Comparison of ENCODE assay signal across 8 mouse cellular contexts in the genomic region with DNA sequence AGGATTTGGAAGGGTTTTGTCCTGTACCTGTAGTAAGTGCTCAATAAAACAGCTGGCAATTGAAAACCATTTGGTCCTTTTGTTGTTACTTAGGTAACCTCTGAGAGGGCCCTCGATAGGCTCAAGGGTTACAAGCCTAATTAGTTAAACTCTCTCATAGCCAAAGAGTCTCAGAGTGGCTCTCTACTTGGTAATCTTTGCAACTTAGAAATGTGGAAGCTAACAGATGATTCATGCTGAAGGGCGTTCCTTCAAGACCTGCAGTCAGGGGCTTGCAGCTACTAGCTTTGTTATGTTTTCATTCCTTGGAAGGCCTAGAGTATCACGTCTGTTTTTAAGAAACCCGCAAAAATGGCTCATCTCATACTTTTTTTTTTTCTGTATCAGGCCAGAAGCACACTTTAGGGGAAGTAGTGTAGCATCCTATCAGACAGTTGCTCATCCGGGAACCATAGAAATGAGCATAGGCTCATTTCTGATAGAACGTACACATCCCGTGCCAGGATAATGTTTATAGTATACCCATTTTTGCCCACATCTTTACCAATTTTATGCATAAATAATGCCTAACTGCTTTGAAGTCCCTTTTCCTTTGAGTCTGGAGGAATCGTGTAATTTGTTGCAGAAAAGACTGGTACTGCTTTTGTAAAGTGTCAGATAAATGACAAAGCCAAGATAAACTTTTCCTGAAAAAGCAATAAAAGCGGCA. TPM values are rescaled to one million over a fixed set of nuclear protein-coding genes. Genes with fewer than 3 reads are reported as not detected.
DNase-seq lines count a peak whose midpoint lies in the region; ATAC-seq and TF ChIP-seq lines count a peak whose summit lies in the region.

No protein-coding gene starts in this region.

- no peaks in the 10 kb centered on the region for H3K36me3 ChIP-seq in forebrain, embryonic 11.5 days (ENCODE audit: control insufficient read depth, insufficient read depth, low read length)
- peaks cover 5% of the 10 kb centered on the region; the same call in 1 of the 2 replicates for H3K36me3 ChIP-seq in liver, embryonic 15.5 days (replicated peaks)
- no peaks in the 10 kb centered on the region for H3K36me3 ChIP-seq in stomach, embryonic 16.5 days (ENCODE audit: control insufficient read depth, insufficient read depth, low read length)

- H3K4me2 ChIP-seq in forebrain, embryonic 11.5 days (ENCODE audit: low read depth, low read length, severe bottlenecking) = peak overlapping the region; percentile 73; the same call in 1 of the 2 replicates
- H3K4me2 ChIP-seq in liver, embryonic 15.5 days = peak overlapping the region; percentile 90
- peak overlapping the region; percentile 63 for H3K4me2 ChIP-seq in stomach, embryonic 16.5 days (ENCODE audit: low read depth, low read length)

- ATAC-seq in forebrain, embryonic 11.5 days (replicated peaks; ENCODE audit: low FRiP score) = no peak
- ATAC-seq in liver, embryonic 15.5 days (ENCODE audit: insufficient read depth) = no peak
- ATAC-seq in stomach, embryonic 16.5 days (ENCODE audit: insufficient read depth, low FRiP score) = no peak

- no peaks in the 10 kb centered on the region for H3K27me3 ChIP-seq in forebrain, embryonic 11.5 days (ENCODE audit: control insufficient read depth, insufficient read depth, low read length)
- no peaks in the 10 kb centered on the region for H3K27me3 ChIP-seq in liver, embryonic 15.5 days
- H3K27me3 ChIP-seq in stomach, embryonic 16.5 days (ENCODE audit: control insufficient read depth, insufficient read depth, low read length) = no peaks in the 10 kb centered on the region

- peak overlapping the region; percentile 32 for H3K4me3 ChIP-seq in lung, adult 2 months (replicated peaks; ENCODE audit: extremely low read depth, low read depth, low read length)
- peak overlapping the region; percentile 80 for H3K4me3 ChIP-seq in forebrain, embryonic 11.5 days (ENCODE audit: low read depth, low read length)
- peak overlapping the region; percentile 99 for H3K4me3 ChIP-seq in liver, embryonic 15.5 days (replicated peaks)
- H3K4me3 ChIP-seq in stomach, embryonic 16.5 days (replicated peaks; ENCODE audit: low read length) = peak overlapping the region; percentile 76

- no peak overlapping the region for H3K27ac ChIP-seq in forebrain, embryonic 11.5 days (ENCODE audit: low read depth, low read length)
- peak overlapping the region; percentile 88 for H3K27ac ChIP-seq in liver, embryonic 15.5 days (replicated peaks)
- H3K27ac ChIP-seq in stomach, embryonic 16.5 days (ENCODE audit: low read length) = peak overlapping the region; percentile 71; the same call in 1 of the 2 replicates

- TF ChIP-seq POLR2A in lung, adult 2 months (IDR thresholded peaks at IDR 0.05; ENCODE audit: borderline replicate concordance, extremely low read depth, low read depth, low read length) = no peak

- DNase-seq in lung, adult 2 months = peak; percentile 14
- DNase-seq in lung, postnatal 14 days = no peak
- no peak for DNase-seq in forebrain, embryonic 11.5 days (ENCODE audit: low spot score)
- no peak for DNase-seq in spleen, adult 12 weeks (ENCODE audit: low spot score)
- no peak for DNase-seq in frontal cortex, postnatal 36 days (ENCODE audit: low spot score in 2 of 2)
- DNase-seq in cerebellum, postnatal 4 days (ENCODE audit: low spot score in 2 of 2) = no peak

- no peaks in the 10 kb centered on the region for H3K4me1 ChIP-seq in lung, adult 2 months (ENCODE audit: control insufficient read depth, insufficient read depth, low read length)
- no peaks in the 10 kb centered on the region for H3K4me1 ChIP-seq in forebrain, embryonic 11.5 days (replicated peaks; ENCODE audit: control insufficient read depth, insufficient read depth, low read length)
- peaks cover 22% of the 10 kb centered on the region for H3K4me1 ChIP-seq in liver, embryonic 15.5 days (replicated peaks)
- H3K4me1 ChIP-seq in stomach, embryonic 16.5 days (ENCODE audit: control insufficient read depth, insufficient read depth, low read length) = 0 out of 2 replicates have a peak, but pooled peaks cover 4% of the 10 kb centered on the region

- TF ChIP-seq CTCF in lung, adult 2 months (IDR thresholded peaks at IDR 0.05; ENCODE audit: insufficient read depth, low read length) = no peak

- H3K9ac ChIP-seq in forebrain, embryonic 11.5 days (ENCODE audit: low read length) = peak overlapping the region; percentile 86
- peak overlapping the region; percentile 94 for H3K9ac ChIP-seq in liver, embryonic 15.5 days
- H3K9ac ChIP-seq in stomach, embryonic 16.5 days (ENCODE audit: low read length) = peak overlapping the region; percentile 84

- no peaks in the 10 kb centered on the region for H3K9me3 ChIP-seq in forebrain, embryonic 11.5 days (ENCODE audit: control insufficient read depth, low read length)
- H3K9me3 ChIP-seq in liver, embryonic 15.5 days (replicated peaks) = no peaks in the 10 kb centered on the region
- H3K9me3 ChIP-seq in stomach, embryonic 16.5 days (replicated peaks; ENCODE audit: control insufficient read depth, low read length) = 0 out of 2 replicates have a peak, but pooled peaks cover 3% of the 10 kb centered on the region

- 59% methylated on average over 9 of the region's 9 CpGs for WGBS in lung, adult 2 months
- WGBS in forebrain, embryonic 11.5 days = 81% methylated on average over 9 of the region's 9 CpGs
- WGBS in liver, embryonic 15.5 days (ENCODE audit: insufficient replicate concordance) = 39% methylated on average over 9 of the region's 9 CpGs
- WGBS in stomach, embryonic 16.5 days = 59% methylated on average over 9 of the region's 9 CpGs

RNA-seq across cellular contexts. Expression of gene Borcs5, which starts 2.6 kb away (rescaled TPM):
- 11.1 and 11.5 TPM in 2 replicates for polyA plus RNA-seq in lung, adult 2 months (2012; rRNA removed)
- 27.0 and 29.7 TPM in 2 replicates for polyA plus RNA-seq in forebrain, embryonic 11.5 days (2014; fragmentation: Nextera tagmentation; extraction: Ambion mirVana)
- polyA plus RNA-seq in liver, embryonic 15.5 days (2015; fragmentation: Nextera tagmentation; extraction: Ambion mirVana) = 7.5 and 8.6 TPM in 2 replicates
- 16.5 and 17.7 TPM in 2 replicates for polyA plus RNA-seq in stomach, embryonic 16.5 days (2015; fragmentation: Nextera tagmentation; extraction: Ambion mirVana)

RNA-seq across cellular contexts. Expression of gene Mansc1, which starts 9.6 kb away (rescaled TPM):
- polyA plus RNA-seq in lung, adult 2 months (2012; rRNA removed) = 9.5 and 11.8 TPM in 2 replicates
- polyA plus RNA-seq in forebrain, embryonic 11.5 days (2014; fragmentation: Nextera tagmentation; extraction: Ambion mirVana) = 0.53 and 1.2 TPM in 2 replicates
- polyA plus RNA-seq in liver, embryonic 15.5 days (2015; fragmentation: Nextera tagmentation; extraction: Ambion mirVana) = 0.86 and 0.90 TPM in 2 replicates
- 9.9 and 13.5 TPM in 2 replicates for polyA plus RNA-seq in stomach, embryonic 16.5 days (2015; fragmentation: Nextera tagmentation; extraction: Ambion mirVana)

Comparison
In these comparisons a context has a peak if more than half of its experiments do, and no peak if none do; other contexts are left out.
1. H3K4me3 ChIP-seq: peak in every context shown above with its lines; median percentile 99 in liver, embryonic 15.5 days; 80 in forebrain, embryonic 11.5 days; 76 in stomach, embryonic 16.5 days; 32 in lung, adult 2 months.